Mouse (Mus musculus): ENCODE measurements at regions not wholly inside any gene's neighbourhood (a gene's known extent, or its start where the extent isn't known, plus 50 kb on each side); places are given as distances from the start of the nearest gene placed in this dataset.

DNA sequence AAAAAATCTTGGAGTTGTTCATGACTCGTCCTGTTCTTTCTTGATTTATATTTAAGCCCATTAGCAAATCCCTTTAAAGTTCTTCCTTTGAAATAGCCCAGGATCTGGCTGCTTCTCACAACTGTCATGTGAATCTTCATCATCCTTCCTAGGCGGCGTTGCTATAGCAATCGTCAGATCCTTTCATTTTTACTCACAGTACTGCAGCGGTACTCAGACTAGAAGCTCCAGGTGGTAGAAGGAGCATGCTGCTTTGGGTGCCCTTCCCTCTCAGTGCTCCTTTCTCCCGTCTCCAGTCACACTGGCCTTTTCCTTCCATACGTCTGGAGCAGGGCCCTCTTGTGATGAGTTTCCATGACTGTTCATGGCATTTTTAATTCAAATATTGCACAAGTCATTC is 93.1 kb downstream of the Gm10260 start:
- no peak for TF ChIP-seq CTCF (IDR thresholded peaks at IDR 0.05; ENCODE audit: borderline replicate concordance, insufficient read depth, low read length)
- no peak for TF ChIP-seq POLR2A (IDR thresholded peaks at IDR 0.05; ENCODE audit: low read depth, low read length)
